Mouse (Mus musculus) hindbrain, embryonic 14.5 days (tissue): ENCODE data around the gene Dhx33. TPM values are rescaled to one million over a fixed set of nuclear protein-coding genes. Genes with fewer than 3 reads are reported as not detected.
A peak's percentile ranks its signal among the peaks of the same experiment; 100 is the strongest.

ENCODE experiments used
- ATAC-seq: fragments of 200-750 bp; cut with Nextera tagmentation; 2 replicates; pipeline ENCODE4 v1.8.0; 2017; ENCODE audit warnings: moderate number of reproducible peaks, mild to moderate bottlenecking, moderate TSS enrichment, moderate library complexity; ENCODE audit not compliant: low FRiP score
- DNase-seq: peaks from one replicate; pipeline ENCODE4 v3.0.0-alpha.2; 2015; ENCODE audit warnings: low spot score
- H3K27ac ChIP-seq: fragments of 300-500 bp; sonication (generic); 2 replicates; pipeline ENCODE4 v1.5.1; 2014; ENCODE audit warnings: mild to moderate bottlenecking, moderate library complexity
- H3K27me3 ChIP-seq: fragments of 300-500 bp; sonication (generic); 2 replicates; pipeline ENCODE4 v1.6.1; 2014; ENCODE audit warnings: mild to moderate bottlenecking, low read length, mixed read lengths; ENCODE audit not compliant: control insufficient read depth, insufficient read depth
- H3K36me3 ChIP-seq: fragments of 300-500 bp; sonication (generic); replicated peaks from 2 replicates; pipeline ENCODE4 v1.6.1; 2014; ENCODE audit not compliant: control insufficient read depth, insufficient read depth
- H3K4me1 ChIP-seq: fragments of 300-500 bp; sonication (generic); replicated peaks from 2 replicates; pipeline ENCODE4 v1.6.1; 2014; ENCODE audit warnings: antibody characterized with exemption, low read length, mixed read lengths; ENCODE audit not compliant: control insufficient read depth, insufficient read depth
- H3K4me2 ChIP-seq: fragments of 300-500 bp; sonication (generic); replicated peaks from 2 replicates; pipeline ENCODE4 v1.6.1; 2014; ENCODE audit warnings: mild to moderate bottlenecking, moderate library complexity
- H3K4me3 ChIP-seq: fragments of 300-500 bp; sonication (generic); replicated peaks from 2 replicates; pipeline ENCODE4 v1.5.1; 2014; ENCODE audit warnings: mild to moderate bottlenecking, low read length
- H3K9ac ChIP-seq: fragments of 300-500 bp; sonication (generic); 2 replicates; pipeline ENCODE4 v1.6.1; 2014
- H3K9me3 ChIP-seq: fragments of 300-500 bp; sonication (generic); 2 replicates; pipeline ENCODE4 v1.6.1; 2016; ENCODE audit warnings: low read length; ENCODE audit not compliant: control insufficient read depth
- WGBS: fragments of 180-500 bp; shearing (Covaris S2); extraction: QIAGEN DNeasy Blood & Tissue Kit; methylation state at CpG from one replicate; pipeline ENCODE4 v1.1.7; 2014; 5-methylcytosine and 5-hydroxymethylcytosine counted together
- polyA plus RNA-seq: library from polyadenylated mRNA; unstranded; fragments of >200 nt; fragmentation: Nextera tagmentation; extraction: Ambion mirVana; gene quantifications from 2 replicates; pipeline ENCODE4 v1.2.1, GENCODE M21; 2014

Gene Dhx33
- polyA plus RNA-seq, 1 experiment from 2014 or later, result 15.7 TPM

DNA sequence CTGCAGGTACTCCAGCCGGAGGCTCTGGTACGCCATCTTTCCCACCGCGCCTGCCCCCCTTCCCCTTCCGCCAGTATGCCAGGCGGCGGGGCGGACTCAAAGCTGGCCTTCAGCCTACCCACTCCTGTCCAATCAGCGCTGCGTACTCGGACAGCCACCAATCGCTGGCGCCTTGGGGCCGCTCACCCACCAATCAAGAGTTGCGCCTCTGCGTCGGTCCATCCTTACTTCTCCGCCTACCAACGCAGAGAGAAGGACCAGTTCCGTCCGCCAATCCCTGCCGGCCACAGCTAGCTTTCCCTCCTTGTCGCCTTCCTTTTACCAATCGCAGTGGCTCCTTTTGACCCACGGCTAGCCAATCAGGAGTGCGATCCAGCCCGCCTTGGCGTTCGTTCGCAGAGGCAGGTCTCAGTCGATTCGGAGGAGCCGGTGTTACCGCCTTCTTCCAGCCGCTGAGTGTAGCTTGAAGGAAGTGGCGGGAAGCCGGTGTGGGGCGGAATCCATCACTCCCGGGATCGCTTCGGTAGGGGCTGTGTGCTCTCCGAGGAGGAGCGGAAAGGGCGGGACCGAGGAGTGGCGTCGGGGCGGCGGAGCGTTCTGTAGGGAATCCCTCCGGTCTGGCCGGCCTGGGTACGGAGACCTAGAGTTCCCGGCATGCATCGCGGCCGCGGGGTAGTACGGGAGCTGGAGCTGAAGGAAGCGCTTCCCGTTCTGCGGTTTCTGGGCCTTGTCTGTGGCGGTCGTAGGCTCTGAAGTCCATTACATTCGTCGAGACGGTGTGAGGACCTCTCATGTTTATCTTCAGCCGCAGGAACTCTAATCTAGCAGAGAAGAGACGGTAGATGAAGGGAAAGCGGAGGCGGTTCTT lies 15.2 kb upstream of the Dhx33 start, which contains the start of the genes Mis12 and Derl2:
Gene Mis12, plus strand, starts transcription at position 411 of the 868 bp plus-strand sequence.
Gene Derl2, minus strand, starts transcription at position 641 of the 868 bp plus-strand sequence.
- Histone ChIP-seq H3K4me1 (peaks cover 32% of the 10 kb centered on the region), H3K9me3 (no peaks in the 10 kb centered on the region), H3K27ac (peak within 1 kb of the TSS; percentile 76), H3K4me3 (peak within 1 kb of the TSS; percentile 68), H3K36me3 (peaks cover 4% of the 10 kb centered on the region; the same call in 1 of the 2 replicates), H3K27me3 (no peaks in the 10 kb centered on the region), H3K4me2 (peak within 1 kb of the TSS; percentile 80), H3K9ac (peak within 1 kb of the TSS; percentile 80)
- DNase-seq (peak; percentile 96), ATAC-seq (peak; percentile 100)
- WGBS, result under 1% methylated on average over 71 of the region's 71 CpGs

DNA sequence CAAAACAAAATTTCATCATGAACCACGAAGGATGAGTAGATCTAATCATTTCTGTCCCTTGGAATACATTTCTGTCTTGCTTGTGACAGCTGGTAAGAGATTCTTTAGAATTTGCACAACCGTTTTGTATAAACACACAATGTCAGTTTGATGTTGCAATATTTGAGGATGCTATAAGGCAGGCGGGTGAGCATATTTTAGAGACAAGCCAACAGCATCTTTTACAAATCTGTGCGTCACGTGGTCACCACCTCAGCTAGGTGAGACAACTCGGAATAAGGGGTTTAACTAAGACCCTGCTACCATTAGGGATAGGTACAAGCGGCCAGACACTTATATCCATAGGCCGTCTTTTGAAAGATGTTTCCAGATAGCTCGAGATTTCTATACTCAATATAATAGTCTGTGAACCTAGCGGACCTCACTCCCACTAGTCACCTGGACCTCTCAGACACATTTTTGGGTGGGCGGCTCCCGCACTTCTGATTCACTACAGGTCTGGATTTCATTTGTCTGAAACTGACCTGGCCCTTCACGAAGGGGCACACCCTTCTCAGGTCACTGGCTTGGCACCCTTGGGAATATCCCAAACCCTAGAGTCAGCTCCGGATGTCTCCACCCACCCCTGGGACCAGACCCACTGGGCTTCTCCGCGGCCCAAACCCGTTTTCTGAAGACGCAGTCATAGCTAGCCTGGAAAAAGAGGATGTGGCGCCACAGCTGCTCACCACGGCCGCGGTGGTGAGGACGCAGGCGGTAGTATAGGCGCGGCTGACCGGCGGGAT lies 14.4 kb upstream of the Dhx33 start:
- DNase-seq, result peak; percentile 34
- peaks cover 12% of the 10 kb centered on the region for H3K36me3 ChIP-seq
- peak overlapping the region; percentile 76 for H3K27ac ChIP-seq
- H3K9ac ChIP-seq, result peak overlapping the region; percentile 80
- H3K9me3 ChIP-seq, result no peaks in the 10 kb centered on the region
- peak overlapping the region; percentile 68 for H3K4me3 ChIP-seq
- no peaks in the 10 kb centered on the region for H3K27me3 ChIP-seq
- peak overlapping the region; percentile 68 for H3K4me2 ChIP-seq
- 7% methylated on average over 28 of the region's 28 CpGs for WGBS
- peak; percentile 29 for ATAC-seq
- peaks cover 32% of the 10 kb centered on the region for H3K4me1 ChIP-seq

- no peaks in the 10 kb centered on the region for H3K27me3 ChIP-seq
- H3K36me3 ChIP-seq, result peaks cover 21% of the 10 kb centered on the region
- 84% methylated on average over 1 of the region's 1 CpGs for WGBS
- ATAC-seq (no peak), DNase-seq (no peak)
- no peaks in the 10 kb centered on the region for H3K9me3 ChIP-seq
- H3K4me2 ChIP-seq, result peak overlapping the region; percentile 68; the same call in 1 of the 2 replicates
- no peak overlapping the region for H3K4me3 ChIP-seq
- no peak overlapping the region for H3K9ac ChIP-seq
- peaks cover 32% of the 10 kb centered on the region for H3K4me1 ChIP-seq
- H3K27ac ChIP-seq, result no peak overlapping the region
Measured at GRCm38 (mm10) chr11:71017051-71017450, 12.8 kb upstream of the Dhx33 start.

GRCm38 (mm10) chr11:71012743-71013142 lies 8.5 kb upstream of the Dhx33 start:
- H3K4me2 ChIP-seq, result no peak overlapping the region
- DNase-seq (no peak), ATAC-seq (no peak)
- 97% methylated on average over 7 of the region's 7 CpGs for WGBS
- no peak overlapping the region for H3K27ac ChIP-seq
- H3K4me1 ChIP-seq, result peaks cover 16% of the 10 kb centered on the region
- no peak overlapping the region for H3K9ac ChIP-seq
- peaks cover 61% of the 10 kb centered on the region for H3K36me3 ChIP-seq
- H3K4me3 ChIP-seq, result no peak overlapping the region
- no peaks in the 10 kb centered on the region for H3K27me3 ChIP-seq
- no peaks in the 10 kb centered on the region for H3K9me3 ChIP-seq

DNA sequence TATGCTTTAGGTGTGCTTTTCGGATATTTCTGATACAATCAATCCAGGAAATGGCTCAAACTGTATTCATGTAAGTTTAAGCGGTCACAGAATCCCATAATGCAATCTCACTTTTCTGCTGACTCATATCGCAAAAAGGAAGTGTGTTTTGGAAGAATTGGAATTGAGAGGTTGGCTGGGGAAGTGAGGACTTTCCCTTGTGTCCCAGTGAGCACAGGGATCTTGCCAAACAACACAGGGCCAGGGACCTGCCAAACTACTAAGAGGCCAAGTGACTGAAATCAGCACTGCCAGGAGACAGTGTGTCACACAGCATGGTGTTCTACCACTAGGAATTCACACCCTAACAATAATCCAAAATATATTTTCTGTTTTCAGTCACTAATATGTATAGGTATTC lies 4.1 kb upstream of the Dhx33 start:
- Histone ChIP-seq H3K27ac (no peak overlapping the region), H3K36me3 (peaks cover 59% of the 10 kb centered on the region), H3K9me3 (no peaks in the 10 kb centered on the region), H3K4me1 (peaks cover 5% of the 10 kb centered on the region), H3K4me3 (no peak overlapping the region), H3K27me3 (no peaks in the 10 kb centered on the region), H3K9ac (no peak overlapping the region), H3K4me2 (no peak overlapping the region)
- ATAC-seq (no peak), DNase-seq (no peak)
- WGBS, result 96% methylated on average over 3 of the region's 3 CpGs

- no peak for DNase-seq
- peaks cover 56% of the 10 kb centered on the region for H3K36me3 ChIP-seq
- H3K4me1 ChIP-seq, result peaks cover 10% of the 10 kb centered on the region
- 95% methylated on average over 7 of the region's 7 CpGs for WGBS
- no peaks in the 10 kb centered on the region for H3K9me3 ChIP-seq
- no peak overlapping the region for H3K27ac ChIP-seq
- no peak overlapping the region for H3K4me3 ChIP-seq
- H3K9ac ChIP-seq, result no peak overlapping the region
- no peak overlapping the region for H3K4me2 ChIP-seq
- no peak for ATAC-seq
- H3K27me3 ChIP-seq, result no peaks in the 10 kb centered on the region
Measured at GRCm38 (mm10) chr11:71007831-71008230, 3.6 kb upstream of the Dhx33 start.

DNA sequence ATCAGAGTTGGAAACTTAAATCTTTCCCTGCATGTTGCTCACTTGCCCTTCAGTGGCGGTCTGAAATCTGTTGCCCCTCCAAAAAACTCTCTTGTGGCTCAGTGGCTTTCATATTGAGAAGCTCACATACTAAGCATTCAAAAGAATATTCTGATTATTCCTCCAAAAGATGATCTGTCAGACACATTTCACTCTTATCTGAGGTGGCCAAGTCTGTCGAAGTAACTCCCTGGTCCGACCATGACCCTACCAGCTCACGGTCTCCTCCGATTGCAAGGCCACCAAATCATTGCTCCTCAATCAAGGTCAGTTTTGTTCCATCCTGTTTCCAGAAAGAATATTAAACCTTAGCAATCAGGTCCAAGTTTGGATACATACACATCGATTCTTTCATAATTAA lies 2.8 kb upstream of the Dhx33 start:
- Histone ChIP-seq H3K4me1 (peaks cover 18% of the 10 kb centered on the region), H3K9me3 (no peaks in the 10 kb centered on the region), H3K4me2 (no peak overlapping the region), H3K27me3 (no peaks in the 10 kb centered on the region), H3K4me3 (no peak overlapping the region), H3K36me3 (peaks cover 48% of the 10 kb centered on the region), H3K27ac (no peak overlapping the region), H3K9ac (no peak overlapping the region)
- ATAC-seq, result no peak
- WGBS, result 95% methylated on average over 6 of the region's 6 CpGs
- DNase-seq, result no peak

GRCm38 (mm10) chr11:71005046-71005445 lies 809 bp upstream of the Dhx33 start:
- no peak for ATAC-seq
- Histone ChIP-seq H3K36me3 (peaks cover 38% of the 10 kb centered on the region), H3K9me3 (no peaks in the 10 kb centered on the region), H3K4me2 (peak overlapping the region; percentile 56), H3K27ac (peak overlapping the region; percentile 60; the same call in 1 of the 2 replicates), H3K9ac (peak overlapping the region; percentile 49), H3K4me1 (peaks cover 18% of the 10 kb centered on the region), H3K4me3 (peak overlapping the region; percentile 75), H3K27me3 (no peaks in the 10 kb centered on the region)
- no peak for DNase-seq
- WGBS, result 54% methylated on average over 5 of the region's 5 CpGs
